Mouse (Mus musculus) heart, postnatal 0 days (tissue): ENCODE results near the gene Iqch. TPM values are rescaled to one million over a fixed set of nuclear protein-coding genes. Genes with fewer than 3 reads are reported as not detected.

Source experiments
- ATAC-seq: fragments of 200-750 bp; cut with Nextera tagmentation; 2 replicates; pipeline ENCODE4 v1.8.0; 2017; ENCODE audit warnings: low read depth, moderate number of reproducible peaks, moderate library complexity; ENCODE audit not compliant: insufficient read depth
- DNase-seq: peaks from one replicate; pipeline ENCODE4 v3.0.0-alpha.2; 2016; ENCODE audit warnings: low spot score
- H3K27ac ChIP-seq: fragments of 300-500 bp; sonication (generic); 2 replicates; pipeline ENCODE4 v1.5.1; 2014; ENCODE audit warnings: low read depth, mild to moderate bottlenecking
- H3K27me3 ChIP-seq: fragments of 300-500 bp; sonication (generic); 2 replicates; pipeline ENCODE4 v1.6.1; 2014; ENCODE audit warnings: low read length, mixed read lengths; ENCODE audit not compliant: control insufficient read depth, insufficient read depth
- H3K36me3 ChIP-seq: fragments of 300-500 bp; sonication (generic); replicated peaks from 2 replicates; pipeline ENCODE4 v1.6.1; 2014; ENCODE audit warnings: low read length, mixed read lengths; ENCODE audit not compliant: control insufficient read depth, insufficient read depth
- H3K4me1 ChIP-seq: fragments of 300-500 bp; sonication (generic); 2 replicates; pipeline ENCODE4 v1.6.1; 2014; ENCODE audit warnings: antibody characterized with exemption; ENCODE audit not compliant: control insufficient read depth, insufficient read depth
- H3K4me2 ChIP-seq: fragments of 300-500 bp; sonication (generic); 2 replicates; pipeline ENCODE4 v1.6.1; 2014; ENCODE audit warnings: low read depth, mild to moderate bottlenecking, low read length, moderate library complexity
- H3K4me3 ChIP-seq: fragments of 300-500 bp; sonication (generic); 2 replicates; pipeline ENCODE4 v1.5.1; 2014; ENCODE audit warnings: low read depth, low read length
- H3K9ac ChIP-seq: fragments of 300-500 bp; sonication (generic); replicated peaks from 2 replicates; pipeline ENCODE4 v1.6.1; 2014; ENCODE audit warnings: low read depth, low read length, mixed read lengths
- H3K9me3 ChIP-seq: fragments of 300-500 bp; sonication (generic); replicated peaks from 2 replicates; pipeline ENCODE4 v1.6.1; 2016; ENCODE audit warnings: low read length; ENCODE audit not compliant: control insufficient read depth
- CTCF ChIP-seq: IDR thresholded peaks from 2 replicates; pipeline ENCODE4 v1.5.1; 2016; ENCODE audit warnings: antibody characterized with exemption, control low read depth, low read depth
- EP300 ChIP-seq: IDR thresholded peaks from 2 replicates; pipeline ENCODE4 v1.6.1; 2016; ENCODE audit warnings: antibody characterized with exemption, low read depth
- WGBS: fragments of 180-500 bp; shearing (Covaris S2); extraction: QIAGEN DNeasy Blood & Tissue Kit; methylation state at CpG from one replicate; pipeline ENCODE4 v1.1.7; 2014; 5-methylcytosine and 5-hydroxymethylcytosine counted together
- polyA plus RNA-seq: library from polyadenylated mRNA; unstranded; fragments of >200 nt; fragmentation: Nextera tagmentation; extraction: Ambion mirVana; gene quantifications from 2 replicates; pipeline ENCODE4 v1.2.1, GENCODE M21; 2015
- total RNA-seq: library from RNA; depleted of rRNA; stranded (reverse); fragments of >200 nt; gene quantifications from 2 replicates; pipeline ENCODE4 v1.2.3, GENCODE M21; 2014; ENCODE audit warnings: low replicate concordance

The Iqch gene
- total and polyA plus RNA-seq, 2 experiments from 2014 or later = 0.03 TPM; not detected in 1

GRCm38 (mm10) chr9:63489156-63489555, 113.1 kb downstream of the Iqch start:
- 73% methylated on average over 6 of the region's 6 CpGs for WGBS
- no peak for ATAC-seq
- H3K4me2 ChIP-seq = no peak overlapping the region
- H3K9ac ChIP-seq = no peak overlapping the region
- no peaks in the 10 kb centered on the region for H3K4me1 ChIP-seq
- H3K27ac ChIP-seq = no peak overlapping the region
- H3K9me3 ChIP-seq = no peaks in the 10 kb centered on the region
- no peak for DNase-seq
- H3K4me3 ChIP-seq = no peak overlapping the region
- no peaks in the 10 kb centered on the region for H3K36me3 ChIP-seq
- TF ChIP-seq CTCF (no peak), EP300 (no peak)
- H3K27me3 ChIP-seq = no peaks in the 10 kb centered on the region

GRCm38 (mm10) chr9:63465561-63465960, 136.7 kb downstream of the Iqch start:
- ATAC-seq = no peak
- TF ChIP-seq CTCF (no peak), EP300 (no peak)
- H3K27ac ChIP-seq = no peak overlapping the region
- no peaks in the 10 kb centered on the region for H3K9me3 ChIP-seq
- H3K4me3 ChIP-seq = no peak overlapping the region
- H3K4me2 ChIP-seq = no peak overlapping the region
- WGBS = 70% methylated on average over 3 of the region's 3 CpGs
- H3K27me3 ChIP-seq = no peaks in the 10 kb centered on the region
- H3K4me1 ChIP-seq = no peaks in the 10 kb centered on the region
- H3K36me3 ChIP-seq = no peaks in the 10 kb centered on the region
- DNase-seq = no peak
- no peak overlapping the region for H3K9ac ChIP-seq

- ATAC-seq = no peak
- Histone ChIP-seq H3K4me3 (no peak overlapping the region), H3K36me3 (no peaks in the 10 kb centered on the region), H3K9me3 (no peaks in the 10 kb centered on the region), H3K4me1 (no peaks in the 10 kb centered on the region), H3K27me3 (no peaks in the 10 kb centered on the region), H3K27ac (no peak overlapping the region), H3K4me2 (no peak overlapping the region), H3K9ac (no peak overlapping the region)
- TF ChIP-seq EP300 (no peak), CTCF (peak; percentile 78)
- peak; percentile 61 for DNase-seq
- 40% methylated on average over 2 of the region's 2 CpGs for WGBS
Measured at GRCm38 (mm10) chr9:63462296-63462695, 140.0 kb downstream of the Iqch start.

- no peak for TF ChIP-seq CTCF
- no peak for TF ChIP-seq EP300
Measured at GRCm38 (mm10) chr9:63456401-63456800, 145.9 kb downstream of the Iqch start.

GRCm38 (mm10) chr9:63454341-63454740, 148.0 kb downstream of the Iqch start:
- Histone ChIP-seq H3K36me3 (no peaks in the 10 kb centered on the region), H3K4me2 (no peak overlapping the region), H3K4me3 (no peak overlapping the region), H3K27ac (no peak overlapping the region), H3K9ac (no peak overlapping the region), H3K4me1 (no peaks in the 10 kb centered on the region), H3K27me3 (no peaks in the 10 kb centered on the region), H3K9me3 (peaks cover 5% of the 10 kb centered on the region; the same call in 1 of the 2 replicates)
- ATAC-seq (no peak), DNase-seq (no peak)
- no peak for TF ChIP-seq CTCF
- TF ChIP-seq EP300 = no peak
- WGBS = 77% methylated on average over 5 of the region's 5 CpGs

More at GRCm38 (mm10) chr9:63456401-63456800, 145.9 kb downstream of the Iqch start:
- no peaks in the 10 kb centered on the region for H3K36me3 ChIP-seq
- no peak overlapping the region for H3K4me3 ChIP-seq
- H3K4me2 ChIP-seq = no peak overlapping the region
- H3K27ac ChIP-seq = no peak overlapping the region
- ATAC-seq (no peak), DNase-seq (no peak)
- no peaks in the 10 kb centered on the region for H3K4me1 ChIP-seq
- no peak overlapping the region for H3K9ac ChIP-seq
- H3K9me3 ChIP-seq = peaks cover 5% of the 10 kb centered on the region; the same call in 1 of the 2 replicates
- no peaks in the 10 kb centered on the region for H3K27me3 ChIP-seq

GRCm38 (mm10) chr9:63450531-63451030, 151.7 kb downstream of the Iqch start:
- Histone ChIP-seq H3K4me3 (no peak overlapping the region), H3K9ac (no peak overlapping the region), H3K4me2 (no peak overlapping the region), H3K9me3 (peaks cover 5% of the 10 kb centered on the region; the same call in 1 of the 2 replicates), H3K36me3 (no peaks in the 10 kb centered on the region), H3K27me3 (no peaks in the 10 kb centered on the region), H3K27ac (no peak overlapping the region), H3K4me1 (no peaks in the 10 kb centered on the region)
- TF ChIP-seq CTCF (no peak), EP300 (no peak)
- WGBS = 58% methylated on average over 4 of the region's 4 CpGs
- no peak for ATAC-seq
- DNase-seq = no peak
